Mouse (Mus musculus) thymus, postnatal 14 days (tissue): ENCODE data around the gene Olfr1025-ps1.

Experiments
- DNase-seq: peaks from one replicate; pipeline ENCODE4 v3.0.0; 2021

Olfr1025-ps1 gene

DNA sequence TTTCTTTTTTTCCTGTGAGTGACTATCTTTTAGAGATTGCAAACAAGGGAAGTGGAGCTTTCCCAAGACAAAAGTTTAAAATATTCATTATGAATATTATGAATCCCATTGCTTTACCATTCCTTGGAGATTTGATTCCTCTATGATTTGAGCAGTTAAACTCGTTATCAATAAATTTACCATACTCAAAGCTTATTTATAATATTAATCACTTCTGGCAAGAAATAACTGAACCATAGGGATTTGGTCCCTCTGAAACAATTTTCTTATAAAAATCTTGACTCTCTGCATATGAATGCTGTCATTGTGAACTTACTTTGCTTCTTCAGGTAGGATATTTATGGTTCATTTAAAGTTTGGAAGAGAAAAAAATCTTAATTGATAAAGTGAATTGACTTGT lies at the start of gene Olfr1025-ps1:
Gene Olfr1025-ps1, plus strand, starts transcription at position 301 of the 400 bp plus-strand sequence.
- DNase-seq: no peak

DNA sequence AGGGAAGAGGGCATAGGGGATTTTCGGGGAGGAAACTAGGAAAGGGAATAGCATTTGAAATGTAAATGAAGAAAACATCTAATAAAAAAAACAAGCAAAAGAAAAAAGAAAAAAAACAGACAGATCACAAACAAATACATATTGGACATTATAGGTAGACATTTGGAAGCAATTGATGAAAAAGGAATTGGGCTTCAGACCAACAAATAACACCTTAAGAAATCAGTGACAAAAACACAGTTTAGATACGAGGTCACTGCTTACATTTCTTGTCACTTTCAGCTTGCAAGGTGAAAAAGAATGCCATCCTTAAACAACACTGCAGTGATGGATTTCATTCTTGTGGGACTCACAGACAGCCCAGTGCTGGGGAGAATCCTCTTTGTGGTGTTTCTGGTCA lies 46.7 kb upstream of the Olfr1025-ps1 start, which contains the start of gene Olfr1022:
Gene Olfr1022, plus strand, starts transcription at position 301 of the 400 bp plus-strand sequence.
- no peak for DNase-seq

DNA sequence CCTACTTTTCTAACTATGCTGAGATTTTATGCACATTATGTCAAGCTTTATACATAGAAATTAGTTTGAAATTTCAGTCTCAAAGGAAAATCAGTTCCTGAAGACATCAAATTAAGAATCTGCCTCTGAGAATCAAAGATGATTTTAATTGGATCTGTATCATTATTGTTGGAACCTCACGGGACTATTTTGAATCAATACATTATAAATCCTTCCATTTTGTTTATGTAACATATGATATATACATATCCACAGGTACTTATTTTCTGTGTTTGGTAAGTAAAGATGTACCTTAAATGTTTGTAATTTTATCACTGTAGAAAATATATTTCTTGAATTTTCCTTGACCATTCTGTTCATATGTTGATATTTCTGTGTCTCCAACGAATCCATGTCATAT lies 29.7 kb upstream of the Olfr1025-ps1 start, which contains the start of gene Olfr1023:
Gene Olfr1023, plus strand, starts transcription at position 301 of the 400 bp plus-strand sequence.
- no peak for DNase-seq

DNA sequence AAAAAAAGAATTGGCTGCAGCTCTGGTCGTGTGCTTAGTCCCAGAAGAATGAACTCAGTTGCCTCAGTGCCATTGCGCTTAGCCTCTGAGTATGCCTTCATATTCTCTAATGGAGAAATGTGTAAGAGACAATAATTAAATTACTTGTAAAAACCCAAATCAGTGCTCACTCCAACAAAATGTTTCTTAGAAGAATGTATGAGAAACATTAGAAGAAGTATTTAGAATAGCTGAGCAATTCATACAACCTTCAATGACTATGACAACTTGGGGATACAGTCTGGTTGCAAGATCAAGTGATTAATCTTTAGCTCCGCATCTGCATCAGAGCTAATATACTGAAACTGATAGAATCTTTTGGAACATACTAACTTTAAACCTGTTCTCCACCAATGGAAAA lies 10.0 kb upstream of the Olfr1025-ps1 start, which contains the start of gene Olfr1024:
Gene Olfr1024, minus strand, starts transcription at position 101 of the 400 bp plus-strand sequence.
- no peak for DNase-seq

DNA sequence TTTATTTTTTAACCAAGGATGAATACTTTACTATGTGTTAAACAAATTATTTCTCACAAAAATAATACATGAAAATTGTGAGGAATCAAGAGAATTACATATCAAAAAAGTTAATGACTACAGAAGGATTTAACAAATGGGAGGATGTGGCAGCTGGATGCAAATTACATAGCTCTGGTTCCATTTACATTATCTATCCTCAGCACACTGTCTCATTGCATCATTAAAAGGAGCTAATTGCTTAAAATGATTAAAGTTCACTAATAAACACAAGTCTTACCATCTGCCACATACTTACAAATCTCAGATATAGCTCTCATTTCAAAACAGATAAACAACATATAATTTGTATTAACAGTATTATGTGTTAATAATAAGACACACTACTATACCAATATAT lies 1.8 kb upstream of the Olfr1025-ps1 start:
- no peak for DNase-seq

DNA sequence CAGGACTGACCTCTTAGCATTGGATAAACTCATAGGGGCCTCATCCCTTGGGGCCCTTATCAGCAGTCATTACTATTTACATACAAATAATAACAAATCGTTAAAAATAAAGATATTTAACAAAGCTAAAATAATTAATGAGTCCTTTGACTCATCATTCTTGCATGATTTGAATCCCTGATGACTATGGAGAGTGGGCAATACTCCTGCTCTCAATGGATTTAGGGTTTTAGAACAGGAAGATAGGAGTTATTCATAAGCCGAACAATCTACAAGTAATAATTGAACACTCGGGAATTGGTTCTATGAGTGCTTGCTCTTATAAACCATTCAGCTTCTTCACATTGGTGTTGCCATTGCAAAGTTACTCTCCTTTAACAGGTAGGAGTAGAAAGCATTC lies 6.3 kb downstream of the Olfr1025-ps1 start, which contains the start of gene Olfr1026:
Gene Olfr1026, plus strand, starts transcription at position 301 of the 400 bp plus-strand sequence.
- DNase-seq: no peak

DNA sequence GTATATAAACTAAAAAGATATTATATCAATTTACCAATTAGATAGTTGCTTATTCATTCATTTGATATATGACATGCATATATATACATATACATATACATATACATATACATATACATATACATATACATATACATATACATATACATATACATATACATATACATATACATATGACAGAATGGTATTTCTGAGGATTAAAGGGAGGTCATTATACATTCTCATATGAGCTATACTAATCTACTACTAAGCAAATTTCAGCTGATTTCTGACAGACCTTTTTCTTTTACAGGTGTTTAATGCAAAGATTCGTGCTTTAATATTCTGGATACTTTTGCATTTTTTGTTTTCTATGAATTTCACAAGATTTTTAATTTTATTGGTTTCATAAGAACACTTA lies 35.1 kb downstream of the Olfr1025-ps1 start, which contains the start of gene Olfr1028:
Gene Olfr1028, plus strand, starts transcription at position 301 of the 400 bp plus-strand sequence.
- DNase-seq: no peak
